Mouse (Mus musculus) stomach, postnatal 0 days (tissue): ENCODE measurements around the gene Nptxr. TPM values are rescaled to one million over a fixed set of nuclear protein-coding genes. Genes with fewer than 3 reads are reported as not detected.
A peak's percentile ranks its signal among the peaks of the same experiment; 100 is the strongest.

Experiments
- ATAC-seq: fragments of 200-750 bp; cut with Nextera tagmentation; 2 replicates; pipeline ENCODE4 v1.8.0; 2017; ENCODE audit not compliant: low FRiP score, low TSS enrichment
- DNase-seq: peaks from one replicate; pipeline ENCODE4 v3.0.0-alpha.2; 2016; ENCODE audit warnings: low spot score
- H3K27ac ChIP-seq: fragments of 300-500 bp; sonication (generic); replicated peaks from 2 replicates; pipeline ENCODE4 v1.5.1; 2014; ENCODE audit warnings: mild to moderate bottlenecking, control low read depth
- H3K27me3 ChIP-seq: fragments of 300-500 bp; sonication (generic); 2 replicates; pipeline ENCODE4 v1.6.1; 2014; ENCODE audit warnings: low read length; ENCODE audit not compliant: control insufficient read depth, insufficient read depth
- H3K36me3 ChIP-seq: fragments of 300-500 bp; sonication (generic); 2 replicates; pipeline ENCODE4 v1.6.1; 2014; ENCODE audit warnings: low read length, mixed read lengths; ENCODE audit not compliant: control insufficient read depth, insufficient read depth
- H3K4me1 ChIP-seq: fragments of 300-500 bp; sonication (generic); replicated peaks from 2 replicates; pipeline ENCODE4 v1.6.1; 2014; ENCODE audit warnings: antibody characterized with exemption; ENCODE audit not compliant: control insufficient read depth, insufficient read depth
- H3K4me2 ChIP-seq: fragments of 300-500 bp; sonication (generic); replicated peaks from 2 replicates; pipeline ENCODE4 v1.6.1; 2014; ENCODE audit warnings: low read depth, mild to moderate bottlenecking, control low read depth, moderate library complexity
- H3K4me3 ChIP-seq: fragments of 300-500 bp; sonication (generic); 2 replicates; pipeline ENCODE4 v1.5.1; 2014; ENCODE audit warnings: low read depth, low read length, control low read depth
- H3K9ac ChIP-seq: fragments of 300-500 bp; sonication (generic); 2 replicates; pipeline ENCODE4 v1.6.1; 2014; ENCODE audit warnings: mild to moderate bottlenecking, low read length, control low read depth, mixed read lengths
- H3K9me3 ChIP-seq: fragments of 300-500 bp; sonication (generic); 2 replicates; pipeline ENCODE4 v1.6.1; 2016; ENCODE audit warnings: low read length; ENCODE audit not compliant: control insufficient read depth
- CTCF ChIP-seq: IDR thresholded peaks from 2 replicates; pipeline ENCODE4 v1.5.1; 2016; ENCODE audit warnings: antibody characterized with exemption, low read depth, mild to moderate bottlenecking, moderate library complexity
- EP300 ChIP-seq: optimal IDR thresholded peaks from 2 replicates; pipeline ENCODE3; 2016; ENCODE audit warnings: antibody characterized with exemption
- WGBS: fragments of 180-500 bp; shearing (Covaris S2); extraction: QIAGEN DNeasy Blood & Tissue Kit; methylation state at CpG from one replicate; pipeline ENCODE4 v1.1.7; 2014; 5-methylcytosine and 5-hydroxymethylcytosine counted together
- polyA plus RNA-seq: library from polyadenylated mRNA; unstranded; fragments of >200 nt; fragmentation: Nextera tagmentation; extraction: Ambion mirVana; gene quantifications from 2 replicates; pipeline ENCODE4 v1.2.1, GENCODE M21; 2015

Nptxr gene
- polyA plus RNA-seq, 1 experiment from 2014 or later: 2.0 TPM

- no peak for DNase-seq
- no peak for ATAC-seq
- 72% methylated on average over 10 of the region's 10 CpGs for WGBS
- Histone ChIP-seq H3K27ac (no peak overlapping the region), H3K9ac (no peak overlapping the region), H3K4me3 (no peak overlapping the region), H3K9me3 (no peaks in the 10 kb centered on the region), H3K4me1 (peaks cover 3% of the 10 kb centered on the region; the same call in 1 of the 2 replicates), H3K27me3 (no peaks in the 10 kb centered on the region), H3K4me2 (no peak overlapping the region), H3K36me3 (no peaks in the 10 kb centered on the region)
- TF ChIP-seq EP300 (no peak), CTCF (no peak)
Observed at GRCm38 (mm10) chr15:79745312-79745711, 59.3 kb downstream of the Nptxr start.

GRCm38 (mm10) chr15:79744742-79745141, 59.8 kb downstream of the Nptxr start:
- Histone ChIP-seq H3K9ac (no peak overlapping the region), H3K4me3 (no peak overlapping the region), H3K27me3 (no peaks in the 10 kb centered on the region), H3K36me3 (no peaks in the 10 kb centered on the region), H3K4me2 (no peak overlapping the region), H3K9me3 (no peaks in the 10 kb centered on the region), H3K4me1 (peaks cover 3% of the 10 kb centered on the region; the same call in 1 of the 2 replicates), H3K27ac (no peak overlapping the region)
- 80% methylated on average over 8 of the region's 8 CpGs for WGBS
- DNase-seq (no peak), ATAC-seq (no peak)
- TF ChIP-seq EP300: no peak
- TF ChIP-seq CTCF: no peak

- ATAC-seq (no peak), DNase-seq (no peak)
- H3K9me3 ChIP-seq: no peaks in the 10 kb centered on the region
- H3K4me3 ChIP-seq: no peak overlapping the region
- H3K4me2 ChIP-seq: no peak overlapping the region
- H3K36me3 ChIP-seq: peaks cover 2% of the 10 kb centered on the region; the same call in 1 of the 2 replicates
- H3K27me3 ChIP-seq: no peaks in the 10 kb centered on the region
- TF ChIP-seq EP300 (no peak), CTCF (no peak)
- peaks cover 3% of the 10 kb centered on the region; the same call in 1 of the 2 replicates for H3K4me1 ChIP-seq
- WGBS: 93% methylated on average over 11 of the region's 11 CpGs
- no peak overlapping the region for H3K27ac ChIP-seq
- no peak overlapping the region for H3K9ac ChIP-seq
Observed at GRCm38 (mm10) chr15:79744001-79744400, 60.6 kb downstream of the Nptxr start.

GRCm38 (mm10) chr15:79742706-79743023, 61.9 kb downstream of the Nptxr start:
- TF ChIP-seq CTCF: no peak
- TF ChIP-seq EP300: no peak
- H3K27ac ChIP-seq: peak overlapping the region; percentile 91
- no peaks in the 10 kb centered on the region for H3K27me3 ChIP-seq
- no peak for DNase-seq
- H3K9ac ChIP-seq: peak overlapping the region; percentile 98
- 0% methylated on average over 22 of the region's 23 CpGs for WGBS
- no peak for ATAC-seq
- peaks cover 9% of the 10 kb centered on the region for H3K36me3 ChIP-seq
- peaks cover 3% of the 10 kb centered on the region; the same call in 1 of the 2 replicates for H3K4me1 ChIP-seq
- H3K9me3 ChIP-seq: no peaks in the 10 kb centered on the region
- peak overlapping the region; percentile 98 for H3K4me3 ChIP-seq
- peak overlapping the region; percentile 93 for H3K4me2 ChIP-seq

GRCm38 (mm10) chr15:79741921-79742705, 62.5 kb downstream of the Nptxr start, which contains the start of gene Sun2:
Gene Sun2, minus strand, starts transcription at chr15:79742536.
- ATAC-seq (peak; percentile 92), DNase-seq (peak; percentile 91)
- H3K9ac ChIP-seq: peak within 1 kb of the TSS; percentile 98
- WGBS: under 1% methylated on average over 79 of the region's 93 CpGs
- H3K9me3 ChIP-seq: no peaks in the 10 kb centered on the region
- H3K4me2 ChIP-seq: peak within 1 kb of the TSS; percentile 93
- peaks cover 3% of the 10 kb centered on the region; the same call in 1 of the 2 replicates for H3K4me1 ChIP-seq
- no peaks in the 10 kb centered on the region for H3K27me3 ChIP-seq
- peak within 1 kb of the TSS; percentile 98 for H3K4me3 ChIP-seq
- H3K36me3 ChIP-seq: peaks cover 9% of the 10 kb centered on the region
- peak within 1 kb of the TSS; percentile 91 for H3K27ac ChIP-seq
- TF ChIP-seq EP300: no peak
- peak; percentile 16; the same call in 1 of the 2 replicates for TF ChIP-seq CTCF
